Mouse (Mus musculus) cerebellum, adult 9-11 months (tissue): ENCODE measurements around the gene Acta1.

Experiments used
- DNase-seq: peaks from one replicate; pipeline ENCODE4 v3.0.0; 2022

Gene Acta1

DNA sequence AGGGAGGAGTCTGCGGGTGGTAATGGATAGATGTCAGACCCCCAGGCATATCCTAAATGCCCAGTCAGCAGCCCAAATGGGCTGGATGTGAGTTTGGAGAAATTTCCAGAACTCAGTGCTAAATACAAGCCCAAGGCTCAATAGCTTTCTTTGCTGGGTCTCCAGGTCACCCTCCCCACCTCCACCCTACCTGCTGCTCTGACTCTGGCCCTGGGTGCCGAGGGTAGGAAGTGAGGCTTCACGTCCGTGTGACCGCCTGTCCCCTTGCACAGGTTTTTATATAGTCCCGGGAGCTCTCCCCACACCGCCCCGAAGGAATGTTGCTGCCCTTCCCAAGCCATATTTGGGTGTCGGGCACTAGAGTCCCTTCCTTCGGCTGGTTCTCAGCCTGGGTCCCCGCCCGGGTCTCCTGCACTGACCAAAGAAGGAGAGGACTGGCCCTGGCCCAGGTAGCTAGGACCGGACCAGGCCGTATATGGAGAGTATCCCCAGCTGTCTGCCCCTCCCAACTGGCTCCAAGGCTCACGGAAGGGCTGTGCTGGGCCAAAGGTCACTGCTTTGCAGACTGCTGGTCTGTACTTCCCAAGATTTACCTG is at the start of gene Acta1:
Gene Acta1 (minus strand): TSS at position 250 of the 596 bp plus-strand sequence.
- DNase-seq = peak; percentile 32

DNA sequence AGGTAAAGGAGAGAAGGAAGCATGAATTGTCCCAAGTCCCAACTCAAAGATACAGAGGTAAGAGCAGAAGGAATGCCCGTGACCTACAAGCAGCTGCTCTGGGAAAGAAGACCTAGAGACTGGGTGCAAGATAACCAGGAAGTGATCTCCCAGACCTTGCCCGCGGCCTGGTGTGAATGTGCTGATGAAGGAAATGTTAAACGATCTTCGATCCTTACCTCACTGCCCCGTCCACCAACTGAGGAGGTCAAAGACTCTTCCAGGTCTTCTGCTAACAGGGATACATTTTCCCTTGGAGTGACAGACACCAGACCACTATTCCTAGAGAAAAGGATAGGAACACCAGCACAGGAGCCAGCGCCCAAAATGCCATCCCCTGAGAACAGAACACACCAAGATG is 34.5 kb upstream of the Acta1 start:
- no peak for DNase-seq

DNA sequence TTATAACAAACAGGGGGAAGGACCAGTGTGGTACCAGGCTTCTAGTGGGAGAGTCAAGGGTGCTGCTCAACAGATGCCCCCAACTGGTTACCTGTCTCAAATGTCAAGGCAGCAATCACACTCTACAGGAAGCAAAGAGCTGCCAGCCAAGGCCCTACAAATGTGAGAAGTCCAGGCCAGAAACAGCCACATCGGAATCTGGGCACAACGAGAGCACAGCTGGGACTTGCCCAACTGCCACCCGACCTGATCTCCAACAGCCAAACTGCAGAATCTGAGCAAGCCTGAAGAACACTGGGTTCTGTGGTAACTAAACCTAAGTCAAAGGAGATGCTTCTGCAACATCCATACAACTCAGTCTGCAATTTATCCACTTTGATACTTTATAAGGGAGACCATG is 31.1 kb upstream of the Acta1 start:
- no peak for DNase-seq

DNA sequence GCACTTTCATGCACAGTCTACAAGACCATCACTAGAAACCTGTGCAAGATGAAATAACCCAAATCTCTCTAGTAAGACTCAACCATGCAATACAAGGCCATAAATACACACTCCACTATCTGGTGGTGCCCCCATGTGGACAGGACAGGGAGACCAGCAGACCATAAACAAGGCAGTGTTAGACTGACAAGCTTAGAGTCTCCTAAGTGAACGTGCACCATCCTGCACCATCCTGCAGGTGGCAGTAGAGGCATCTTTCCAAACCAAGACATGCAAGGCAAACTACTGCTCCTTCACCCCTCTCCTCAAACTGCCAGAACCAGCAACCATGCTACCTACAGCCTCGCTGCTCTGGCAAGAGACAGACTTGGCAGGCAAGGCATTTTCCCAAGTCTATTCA is 30.2 kb upstream of the Acta1 start:
- DNase-seq = peak; percentile 89

DNA sequence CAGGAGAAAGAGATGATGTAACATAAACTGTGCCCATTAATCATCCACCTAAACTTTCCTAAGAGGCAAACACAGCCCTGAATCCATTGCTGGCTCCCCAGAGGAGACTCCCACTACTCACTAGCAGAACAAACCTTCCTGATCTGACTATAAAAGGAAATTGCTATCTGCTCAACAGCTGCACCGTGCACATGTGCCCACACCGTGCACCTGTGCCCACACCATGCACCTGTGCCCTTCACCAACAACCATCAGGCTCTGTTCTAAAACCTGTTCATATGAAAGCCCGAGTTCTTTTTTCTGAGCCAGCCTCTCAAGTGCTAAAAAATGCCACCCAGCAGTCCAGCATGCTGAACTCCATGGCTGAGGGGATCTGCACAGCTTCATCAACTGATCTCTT is 20.1 kb upstream of the Acta1 start:
- no peak for DNase-seq

DNA sequence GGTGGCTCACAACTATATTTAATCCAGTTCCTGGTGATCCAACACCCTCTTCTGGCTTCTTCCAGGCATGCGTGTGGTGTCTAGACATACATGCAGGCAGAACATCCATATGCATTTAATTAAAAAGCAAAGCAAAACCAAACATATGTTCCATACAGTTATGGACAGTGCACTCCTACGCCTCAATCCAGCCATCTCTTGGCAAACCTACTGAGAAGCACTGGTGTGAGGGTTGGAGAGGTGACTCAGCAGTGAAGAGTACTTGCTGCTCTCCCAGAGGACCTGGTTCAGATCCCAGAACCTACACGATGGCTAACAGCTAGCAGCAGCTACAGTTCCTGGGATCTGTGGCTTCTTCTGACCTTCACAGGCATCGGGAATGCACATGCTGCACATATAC is 17.7 kb upstream of the Acta1 start:
- no peak for DNase-seq

DNA sequence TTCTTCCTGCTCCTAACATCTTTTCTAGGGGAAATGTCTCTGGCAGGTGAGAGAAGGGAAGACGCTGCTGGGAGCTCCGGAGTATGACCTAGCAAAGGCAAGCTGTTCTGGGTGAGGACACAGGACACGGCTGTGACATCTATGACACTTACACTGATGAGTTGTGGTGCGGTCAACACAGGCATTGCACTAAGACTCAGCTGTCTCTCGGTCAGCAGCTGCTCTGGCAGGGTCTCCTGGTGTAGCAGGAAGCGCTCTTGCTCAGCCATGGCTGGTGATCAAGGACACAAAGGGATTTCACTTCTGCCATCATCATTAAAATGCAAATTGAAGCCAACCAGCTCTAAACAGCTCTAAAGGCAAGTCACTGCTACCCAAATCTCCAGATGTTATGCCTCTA is 13.1 kb upstream of the Acta1 start:
- no peak for DNase-seq

DNA sequence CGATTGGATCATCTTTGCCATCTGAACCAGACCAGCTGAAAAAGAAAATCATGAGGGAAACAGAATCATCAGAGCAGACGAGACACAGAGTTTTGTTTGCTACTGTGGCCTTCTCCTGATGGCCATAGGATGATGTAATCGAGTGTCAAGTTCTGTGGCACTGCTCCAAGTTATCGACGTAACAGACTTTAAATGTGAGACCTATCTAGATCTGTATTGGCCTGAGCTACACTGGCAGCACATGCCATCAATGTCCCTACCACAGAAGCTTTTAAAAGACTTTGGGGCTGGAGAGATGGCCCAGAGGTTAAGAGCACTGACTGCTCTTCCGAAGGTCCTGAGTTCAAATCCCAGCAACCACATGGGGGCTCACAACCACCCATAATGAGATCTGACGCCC is 8.1 kb upstream of the Acta1 start:
- DNase-seq = no peak

DNA sequence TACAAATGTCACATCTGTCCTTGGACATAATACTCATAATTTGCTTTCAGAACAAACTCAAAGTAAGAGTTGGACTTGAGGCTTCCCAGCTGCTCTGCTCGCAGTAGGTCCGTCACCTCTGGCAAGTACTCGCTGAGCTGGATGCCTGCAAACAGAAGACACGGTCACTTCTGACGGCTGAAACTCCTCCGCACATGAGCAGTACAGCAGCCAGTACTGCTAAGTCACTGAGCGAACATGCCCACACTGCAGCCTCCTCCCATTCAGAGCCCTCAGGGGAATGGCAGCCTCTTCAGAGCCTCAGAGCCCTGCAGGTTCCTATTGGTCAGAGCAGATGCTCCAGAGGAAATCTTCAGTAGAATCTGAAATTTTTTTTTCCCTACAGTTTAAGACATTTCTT is 4.8 kb upstream of the Acta1 start:
- DNase-seq = no peak

DNA sequence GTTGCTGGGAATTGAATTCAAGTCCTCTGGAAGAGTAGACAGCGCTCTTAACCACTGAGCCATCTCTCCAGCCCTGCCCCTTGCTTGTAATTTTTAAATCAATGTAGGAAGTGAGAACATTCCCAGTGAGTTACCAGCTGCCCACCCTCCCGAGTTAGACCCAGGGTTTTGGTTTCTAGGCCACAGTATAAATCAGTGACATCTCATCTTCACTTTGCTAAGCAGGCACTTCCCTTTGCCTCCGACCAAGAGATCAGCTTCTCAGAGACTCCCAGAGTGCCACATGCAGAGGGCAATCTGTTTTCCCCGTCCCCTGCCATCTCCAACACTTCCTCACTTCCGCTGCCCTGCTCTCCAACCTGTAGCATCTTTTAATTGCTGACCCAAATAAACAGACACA is 4.0 kb upstream of the Acta1 start:
- DNase-seq = peak; percentile 47

DNA sequence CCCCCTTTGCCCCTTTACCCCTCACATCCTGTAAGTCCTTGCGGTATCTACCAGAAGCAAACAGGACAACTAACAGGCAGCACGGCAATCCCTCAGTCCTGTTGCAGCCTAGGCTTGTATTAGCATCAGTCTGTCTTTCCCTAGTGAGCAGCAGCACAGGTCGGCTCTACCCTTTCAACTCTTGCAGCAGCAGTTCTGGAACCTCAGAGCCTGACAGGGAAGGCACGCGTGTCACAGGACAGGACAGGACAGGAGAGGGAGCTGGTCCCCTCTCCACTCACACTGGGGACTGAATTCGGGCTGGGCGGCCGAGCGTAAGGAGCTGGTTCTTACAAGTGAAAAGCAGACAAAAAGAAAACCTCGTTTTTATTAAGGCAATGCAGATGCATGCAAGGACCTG is 2.2 kb upstream of the Acta1 start:
- no peak for DNase-seq

DNA sequence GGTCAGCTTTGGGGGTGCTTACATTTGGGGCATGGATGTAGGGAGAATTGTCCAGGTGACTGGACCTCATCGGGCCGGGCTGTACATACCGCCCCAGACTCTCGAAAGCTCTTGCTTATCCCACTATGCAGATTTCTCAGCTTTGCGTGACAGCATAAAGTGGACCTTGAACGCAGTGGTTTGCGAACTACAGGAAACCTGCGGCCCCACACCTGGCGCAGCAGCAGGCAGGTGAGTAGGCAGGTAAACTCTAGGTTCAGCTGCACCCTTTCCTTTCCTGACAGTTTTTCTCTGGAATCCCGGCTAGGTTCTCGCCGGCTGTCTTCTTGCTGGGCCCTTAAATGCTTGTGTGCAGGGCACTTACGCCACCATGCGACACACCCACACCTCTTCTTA is 1.8 kb upstream of the Acta1 start:
- no peak for DNase-seq

DNA sequence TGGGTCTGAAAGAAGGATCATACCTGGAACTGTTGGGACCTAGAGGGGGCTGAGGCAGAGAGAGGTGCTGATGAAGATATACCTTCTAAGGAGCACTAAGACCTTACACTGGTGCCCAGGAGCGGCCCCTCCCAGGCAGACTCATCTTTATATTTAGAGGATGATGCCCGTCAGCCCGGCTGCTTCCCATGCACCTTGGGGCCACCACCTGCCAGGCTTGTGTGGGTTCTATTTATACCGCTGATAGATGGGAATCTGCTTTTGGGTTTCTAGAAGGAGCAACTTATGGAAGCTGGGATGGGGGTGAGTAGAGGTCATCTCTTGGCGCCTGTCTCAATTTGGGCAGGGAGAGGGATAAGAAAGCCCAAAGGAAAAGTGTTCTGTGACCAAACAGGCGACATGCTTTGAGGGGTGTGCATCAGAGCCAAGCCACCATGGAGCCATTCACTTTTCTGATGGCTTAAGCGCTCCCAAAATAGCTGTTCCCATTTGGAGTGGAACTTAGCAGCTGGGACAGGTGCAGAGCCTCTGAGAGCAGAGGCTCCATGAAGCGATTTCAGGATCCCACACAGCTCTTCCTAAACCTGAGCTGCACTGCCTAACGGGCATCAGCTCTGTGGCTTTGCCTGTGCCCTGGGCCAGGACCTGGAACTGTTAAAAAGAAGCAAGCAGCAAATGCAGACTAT is 1.3 kb upstream of the Acta1 start:
- DNase-seq = peak; percentile 43

DNA sequence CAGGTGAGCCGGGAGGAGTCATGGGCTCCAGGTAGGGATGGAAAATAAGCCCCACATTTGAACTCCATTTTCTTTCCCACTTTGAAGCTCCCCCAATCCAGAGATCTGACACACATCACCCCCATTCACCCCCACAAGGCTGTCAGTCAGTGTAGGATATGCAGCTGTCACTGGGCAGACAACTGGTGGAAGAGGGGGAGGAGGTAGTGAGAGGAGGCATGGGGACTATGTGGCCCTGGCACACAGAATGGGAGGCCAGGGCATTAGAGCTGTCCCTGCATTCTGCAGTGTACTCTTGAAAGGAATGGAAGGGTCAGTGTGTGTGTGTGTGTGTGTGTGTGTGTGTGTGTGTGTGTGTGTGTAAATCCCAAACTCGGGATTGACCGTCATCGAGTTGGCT is 679 bp upstream of the Acta1 start:
- DNase-seq = no peak

DNA sequence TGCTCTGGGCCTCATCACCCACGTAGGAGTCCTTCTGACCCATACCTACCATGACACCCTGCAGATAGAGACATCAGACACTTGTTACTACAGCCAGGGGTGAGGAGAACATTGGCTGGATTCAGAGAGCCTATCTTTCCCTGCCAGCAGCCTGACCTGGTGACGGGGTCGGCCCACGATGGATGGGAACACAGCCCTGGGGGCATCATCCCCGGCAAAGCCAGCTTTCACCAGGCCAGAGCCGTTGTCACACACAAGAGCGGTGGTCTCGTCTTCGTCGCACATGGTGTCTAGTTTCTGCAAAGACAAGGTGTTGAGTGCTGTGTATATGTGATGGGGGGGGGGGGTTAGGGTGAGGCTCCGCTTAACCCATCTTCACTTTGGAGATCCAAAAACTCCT is 1.1 kb downstream of the Acta1 start:
- peak; percentile 59 for DNase-seq

DNA sequence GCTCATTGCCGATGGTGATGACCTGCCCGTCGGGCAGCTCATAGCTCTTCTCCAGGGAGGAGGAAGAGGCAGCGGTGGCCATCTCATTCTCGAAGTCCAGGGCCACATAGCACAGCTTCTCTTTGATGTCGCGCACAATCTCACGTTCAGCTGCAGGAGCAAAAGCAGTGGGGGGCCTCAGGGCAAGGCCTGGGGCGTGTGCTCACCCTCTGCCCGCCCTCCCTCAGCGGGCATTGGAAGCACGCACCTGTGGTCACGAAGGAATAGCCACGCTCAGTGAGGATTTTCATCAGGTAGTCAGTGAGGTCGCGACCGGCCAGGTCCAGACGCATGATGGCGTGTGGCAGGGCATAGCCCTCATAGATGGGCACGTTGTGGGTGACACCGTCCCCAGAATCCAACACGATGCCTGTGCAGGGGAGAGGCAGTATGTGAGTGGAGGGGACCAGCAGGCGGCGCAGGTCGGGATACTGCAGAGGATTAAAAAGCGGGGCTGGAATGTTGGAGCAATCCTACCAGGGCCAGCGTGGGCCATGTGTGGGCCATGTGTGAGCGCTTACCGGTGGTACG is 1.9 kb downstream of the Acta1 start:
- peak; percentile 64 for DNase-seq

DNA sequence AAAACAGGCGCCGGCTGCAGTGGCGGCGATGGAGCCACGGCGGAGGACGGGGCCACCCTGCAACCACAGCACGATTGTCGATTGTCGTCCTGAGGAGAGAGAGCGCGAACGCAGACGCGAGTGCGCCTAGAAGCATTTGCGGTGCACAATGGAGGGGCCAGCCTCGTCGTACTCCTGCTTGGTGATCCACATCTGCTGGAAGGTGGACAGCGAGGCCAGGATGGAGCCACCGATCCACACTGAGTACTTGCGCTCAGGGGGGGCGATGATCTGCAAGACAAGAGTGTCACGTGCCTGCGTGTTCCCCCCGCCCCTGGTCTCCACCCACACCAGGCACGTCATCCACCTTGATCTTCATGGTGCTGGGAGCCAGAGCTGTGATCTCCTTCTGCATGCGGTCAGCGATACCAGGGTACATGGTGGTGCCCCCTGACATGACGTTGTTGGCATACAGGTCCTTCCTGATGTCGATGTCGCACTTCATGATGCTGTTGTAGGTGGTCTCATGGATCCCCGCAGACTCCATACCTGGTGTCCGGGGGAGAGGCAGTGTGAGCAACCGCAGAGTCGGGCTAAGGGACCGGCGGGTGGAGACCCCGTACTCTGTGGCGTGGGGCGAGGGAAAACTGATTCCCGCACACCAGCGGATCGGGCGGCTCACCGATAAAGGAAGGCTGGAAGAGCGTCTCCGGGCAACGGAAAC is 2.5 kb downstream of the Acta1 start:
- peak; percentile 95 for DNase-seq

DNA sequence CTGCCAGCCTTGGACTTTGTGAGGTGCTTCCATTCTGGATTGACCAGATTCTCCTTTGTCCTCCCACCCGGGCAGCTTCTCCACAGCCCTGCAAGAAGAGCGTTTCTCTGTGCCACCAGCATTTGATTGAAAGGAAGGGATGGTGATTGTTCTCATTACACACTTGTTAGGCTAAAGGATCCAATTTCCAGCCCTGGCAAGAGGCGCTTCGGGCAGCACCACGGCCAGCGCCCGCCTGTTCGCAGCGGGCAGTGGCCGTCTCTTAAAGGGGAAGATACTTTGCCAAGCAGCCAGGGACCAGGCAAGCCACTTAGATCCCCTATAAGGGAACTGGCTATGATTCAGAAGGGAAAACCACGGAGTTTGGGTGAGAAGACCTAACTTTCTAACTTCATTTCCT is 3.3 kb downstream of the Acta1 start:
- DNase-seq = peak; percentile 85

DNA sequence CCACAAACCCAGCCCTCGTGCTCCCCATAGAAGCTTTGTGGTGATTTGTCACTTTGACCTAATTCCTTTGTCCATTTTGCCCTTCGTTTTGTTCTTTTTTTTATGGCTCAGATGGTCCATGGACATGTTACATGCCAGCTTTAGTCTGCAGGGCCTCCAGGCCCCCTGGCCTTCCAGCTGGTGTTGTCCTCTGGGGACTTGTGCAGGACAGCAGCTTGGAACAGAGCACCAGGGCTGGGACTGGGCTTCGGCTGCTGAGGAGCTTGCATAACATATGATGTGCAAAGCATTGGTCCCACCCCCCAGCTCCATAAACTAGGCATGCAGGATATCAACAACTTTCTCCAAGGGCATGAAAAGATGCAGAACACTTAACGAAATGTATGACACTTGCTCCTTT is 4.8 kb downstream of the Acta1 start:
- DNase-seq = no peak

DNA sequence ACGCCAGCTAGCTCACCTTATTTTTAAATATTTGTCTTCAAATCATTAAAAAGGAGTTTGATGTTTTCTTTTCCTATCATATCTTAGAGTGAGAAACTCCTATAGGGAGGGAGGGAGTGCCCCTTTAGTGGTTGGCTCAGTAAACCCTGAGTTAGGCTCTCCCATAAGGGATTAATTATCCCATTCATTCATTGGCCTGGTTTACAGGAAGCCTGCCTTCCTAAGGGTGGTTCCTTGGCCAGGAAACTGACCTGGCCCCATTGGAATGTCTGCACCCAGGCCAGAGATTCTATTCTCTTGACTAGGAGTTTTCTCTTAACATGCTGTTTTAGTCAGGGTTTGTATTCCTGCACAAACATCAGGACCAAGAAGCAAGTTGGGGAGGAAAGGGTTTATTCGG is 6.6 kb downstream of the Acta1 start:
- no peak for DNase-seq

DNA sequence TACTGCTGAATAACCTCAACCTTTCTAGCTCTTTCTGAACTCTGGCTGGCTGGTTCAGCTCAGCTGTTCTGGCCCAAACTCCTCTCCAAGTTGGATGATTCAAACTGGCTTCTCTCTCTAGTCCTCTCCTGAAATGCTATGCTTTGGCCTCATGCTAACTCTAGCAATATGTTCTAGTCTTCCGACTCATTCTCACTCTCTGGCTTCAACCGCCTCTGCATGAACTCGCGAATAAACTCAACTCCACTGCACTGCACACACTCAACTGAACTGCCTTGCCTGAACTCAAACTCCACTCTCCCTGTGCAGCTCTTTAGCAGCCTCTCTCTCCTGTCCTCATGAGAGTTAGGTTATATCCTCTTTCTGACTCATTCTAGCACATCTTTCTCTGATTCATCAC is 7.4 kb downstream of the Acta1 start:
- no peak for DNase-seq

DNA sequence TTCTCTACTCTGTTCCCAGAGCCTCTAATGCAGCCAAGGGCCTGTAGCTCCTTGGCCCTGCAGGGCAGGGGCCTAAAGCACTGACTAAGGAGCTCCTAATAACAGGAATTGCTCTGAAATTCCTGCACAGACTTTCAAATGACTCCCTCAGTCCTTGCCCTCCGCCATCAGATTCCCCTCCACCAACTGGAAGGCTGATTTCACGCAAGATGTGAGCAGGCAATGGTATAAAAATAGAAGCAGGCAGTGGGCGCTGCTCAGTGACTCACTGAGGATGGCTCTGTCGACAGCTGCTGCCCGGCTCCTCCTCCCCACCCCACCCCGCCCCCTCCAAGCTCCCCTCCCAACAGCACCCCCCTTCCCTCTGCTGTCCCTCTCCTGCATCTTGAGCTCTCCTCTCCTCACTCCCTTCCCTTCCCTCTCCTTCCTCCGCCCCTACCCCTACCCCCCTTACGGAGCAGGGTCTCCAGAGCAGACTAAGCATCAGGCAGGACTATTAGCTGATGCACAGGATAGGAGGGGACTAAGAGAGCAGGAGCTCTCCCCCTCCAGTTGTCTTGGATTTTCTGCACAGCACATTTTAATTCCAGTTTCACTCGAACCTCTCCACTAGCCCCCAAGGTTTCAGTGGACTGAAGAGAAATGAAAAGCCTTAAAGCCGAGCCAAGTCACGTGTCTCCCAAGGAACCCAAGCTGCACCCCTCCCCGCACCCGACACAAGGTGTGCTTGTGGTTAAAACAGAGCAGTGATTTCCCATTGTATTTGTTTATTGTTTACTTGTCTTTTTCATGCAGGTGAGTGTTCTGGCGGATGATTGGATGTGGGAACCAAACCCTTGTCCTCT is 9.6 kb downstream of the Acta1 start:
- DNase-seq = peak; percentile 53

DNA sequence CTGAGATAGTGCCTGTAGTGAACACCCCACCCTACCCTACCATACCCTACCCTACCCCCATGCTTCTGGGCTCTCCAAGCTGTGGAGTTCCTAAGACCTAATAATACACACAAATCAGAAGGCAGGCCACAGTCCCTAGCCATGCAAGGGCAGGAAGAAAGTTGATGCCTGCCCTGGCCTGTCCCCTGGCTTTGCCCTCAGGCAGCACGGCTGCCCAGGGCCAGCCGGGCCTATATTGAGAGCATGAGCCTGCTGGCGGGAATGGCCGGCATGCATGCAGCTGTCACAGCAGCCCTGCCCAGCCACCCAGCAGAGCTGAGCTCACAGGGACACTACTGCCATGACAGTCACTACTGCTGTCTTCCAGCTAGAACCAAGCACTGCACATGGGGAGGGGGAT is 11.5 kb downstream of the Acta1 start:
- no peak for DNase-seq
